Mouse (Mus musculus) neural tube, embryonic 12.5 days (tissue): ENCODE measurements around the gene Eno3. TPM values are rescaled to one million over a fixed set of nuclear protein-coding genes. Genes with fewer than 3 reads are reported as not detected.

Source experiments
- ATAC-seq: fragments of 200-750 bp; cut with Nextera tagmentation; 2 replicates; pipeline ENCODE4 v1.8.0; 2017; ENCODE audit warnings: low read depth, mild to moderate bottlenecking, moderate TSS enrichment, moderate library complexity; ENCODE audit not compliant: low FRiP score
- H3K27ac ChIP-seq: fragments of 300-500 bp; sonication (generic); 2 replicates; pipeline ENCODE4 v1.5.1; 2016
- H3K27me3 ChIP-seq: fragments of 300-500 bp; sonication (generic); replicated peaks from 2 replicates; pipeline ENCODE4 v1.6.1; 2016; ENCODE audit warnings: mild to moderate bottlenecking
- H3K36me3 ChIP-seq: fragments of 300-500 bp; sonication (generic); 2 replicates; pipeline ENCODE4 v1.6.1; 2016; ENCODE audit warnings: mild to moderate bottlenecking
- H3K4me1 ChIP-seq: fragments of 300-500 bp; sonication (generic); 2 replicates; pipeline ENCODE4 v1.6.1; 2016
- H3K4me2 ChIP-seq: fragments of 300-500 bp; sonication (generic); replicated peaks from 2 replicates; pipeline ENCODE4 v1.6.1; 2016; ENCODE audit warnings: mild to moderate bottlenecking
- H3K4me3 ChIP-seq: fragments of 300-500 bp; sonication (generic); 2 replicates; pipeline ENCODE4 v1.5.1; 2016
- H3K9ac ChIP-seq: fragments of 300-500 bp; sonication (generic); 2 replicates; pipeline ENCODE4 v1.6.1; 2016; ENCODE audit warnings: mild to moderate bottlenecking
- H3K9me3 ChIP-seq: fragments of 300-500 bp; sonication (generic); 2 replicates; pipeline ENCODE4 v1.6.1; 2016; ENCODE audit warnings: mild to moderate bottlenecking
- WGBS: fragments of 180-500 bp; shearing (Covaris S2); methylation state at CpG from one replicate; pipeline ENCODE4 v1.1.7; 2016; 5-methylcytosine and 5-hydroxymethylcytosine counted together
- polyA plus RNA-seq: library from polyadenylated mRNA; unstranded; fragments of >200 nt; fragmentation: Nextera tagmentation; extraction: Ambion mirVana; gene quantifications from 2 replicates; pipeline ENCODE4 v1.2.1, GENCODE M21; 2016

The Eno3 gene
- polyA plus RNA-seq = 19.3 and 20.1 TPM in 2 replicates

- H3K4me3 ChIP-seq = peak within 1 kb of the TSS; percentile 98
- H3K9me3 ChIP-seq = no peaks in the 10 kb centered on the region
- H3K4me1 ChIP-seq = peaks cover 32% of the 10 kb centered on the region
- ATAC-seq = no peak
- no peaks in the 10 kb centered on the region for H3K27me3 ChIP-seq
- peak within 1 kb of the TSS; percentile 74; the same call in 1 of the 2 replicates for H3K27ac ChIP-seq
- H3K36me3 ChIP-seq = peaks cover 16% of the 10 kb centered on the region
- peak within 1 kb of the TSS; percentile 97 for H3K4me2 ChIP-seq
- H3K9ac ChIP-seq = peak within 1 kb of the TSS; percentile 97
- WGBS = 4% methylated on average over 3 of the region's 3 CpGs
Observed at GRCm38 (mm10) chr11:70656964-70657363, at the start of gene Eno3. Gene Eno3, plus strand, starts transcription at chr11:70657202.

- no peak overlapping the region for H3K27ac ChIP-seq
- H3K9ac ChIP-seq = no peak overlapping the region
- 0 out of 2 replicates have a peak, but pooled peaks cover 2% of the 10 kb centered on the region for H3K4me1 ChIP-seq
- peaks cover 86% of the 10 kb centered on the region for H3K36me3 ChIP-seq
- WGBS = 93% methylated on average over 9 of the region's 9 CpGs
- no peaks in the 10 kb centered on the region for H3K9me3 ChIP-seq
- no peak overlapping the region for H3K4me3 ChIP-seq
- H3K27me3 ChIP-seq = no peaks in the 10 kb centered on the region
- H3K4me2 ChIP-seq = no peak overlapping the region
- no peak for ATAC-seq
Observed at GRCm38 (mm10) chr11:70607611-70608010, 49.4 kb upstream of the Eno3 start.

- peaks cover 95% of the 10 kb centered on the region for H3K36me3 ChIP-seq
- WGBS = 91% methylated on average over 26 of the region's 26 CpGs
- no peaks in the 10 kb centered on the region for H3K27me3 ChIP-seq
- ATAC-seq = no peak
- no peak overlapping the region for H3K4me2 ChIP-seq
- no peak overlapping the region for H3K9ac ChIP-seq
- 0 out of 2 replicates have a peak, but pooled peaks cover 2% of the 10 kb centered on the region for H3K4me1 ChIP-seq
- H3K27ac ChIP-seq = no peak overlapping the region
- no peaks in the 10 kb centered on the region for H3K9me3 ChIP-seq
- no peak overlapping the region for H3K4me3 ChIP-seq
Observed at GRCm38 (mm10) chr11:70608381-70609066, 48.5 kb upstream of the Eno3 start.

GRCm38 (mm10) chr11:70610752-70611151, 46.2 kb upstream of the Eno3 start:
- H3K9me3 ChIP-seq = no peaks in the 10 kb centered on the region
- 86% methylated on average over 4 of the region's 4 CpGs for WGBS
- H3K4me1 ChIP-seq = peaks cover 8% of the 10 kb centered on the region

GRCm38 (mm10) chr11:70612505-70612904, 44.5 kb upstream of the Eno3 start:
- Histone ChIP-seq H3K9me3 (no peaks in the 10 kb centered on the region), H3K4me1 (peaks cover 7% of the 10 kb centered on the region), H3K27me3 (peaks cover 13% of the 10 kb centered on the region; the same call in 1 of the 2 replicates), H3K36me3 (peaks cover 57% of the 10 kb centered on the region), H3K27ac (no peak overlapping the region), H3K9ac (no peak overlapping the region), H3K4me2 (no peak overlapping the region), H3K4me3 (no peak overlapping the region)
- WGBS = 82% methylated on average over 7 of the region's 7 CpGs
- no peak for ATAC-seq

More at GRCm38 (mm10) chr11:70610752-70611151, 46.2 kb upstream of the Eno3 start:
- Histone ChIP-seq H3K27me3 (peaks cover 7% of the 10 kb centered on the region; the same call in 1 of the 2 replicates), H3K27ac (no peak overlapping the region), H3K9ac (no peak overlapping the region), H3K4me3 (no peak overlapping the region), H3K4me2 (no peak overlapping the region), H3K36me3 (peaks cover 75% of the 10 kb centered on the region)
- ATAC-seq = no peak

GRCm38 (mm10) chr11:70615074-70615473, 41.9 kb upstream of the Eno3 start:
- H3K27me3 ChIP-seq = peaks cover 13% of the 10 kb centered on the region; the same call in 1 of the 2 replicates
- H3K4me3 ChIP-seq = peak overlapping the region; percentile 8; the same call in 1 of the 2 replicates
- peaks cover 7% of the 10 kb centered on the region for H3K4me1 ChIP-seq
- no peak overlapping the region for H3K27ac ChIP-seq
- H3K9me3 ChIP-seq = no peaks in the 10 kb centered on the region
- ATAC-seq = peak; percentile 50; the same call in 1 of the 2 replicates
- 0 out of 2 replicates have a peak overlapping the region, but pooled peaks have one; percentile 29 for H3K9ac ChIP-seq
- H3K4me2 ChIP-seq = peak overlapping the region; percentile 58
- peaks cover 32% of the 10 kb centered on the region for H3K36me3 ChIP-seq
- 3% methylated on average over 17 of the region's 17 CpGs for WGBS

GRCm38 (mm10) chr11:70615516-70616093, 41.4 kb upstream of the Eno3 start, which contains the start of gene 4930544D05Rik:
Gene 4930544D05Rik, plus strand, starts transcription at chr11:70615848.
- WGBS = 15% methylated on average over 21 of the region's 21 CpGs
- Histone ChIP-seq H3K27ac (no peak within 1 kb of the TSS), H3K4me3 (peak within 1 kb of the TSS; percentile 8; the same call in 1 of the 2 replicates), H3K27me3 (peaks cover 13% of the 10 kb centered on the region; the same call in 1 of the 2 replicates), H3K4me2 (peak within 1 kb of the TSS; percentile 58), H3K4me1 (peaks cover 7% of the 10 kb centered on the region), H3K36me3 (peaks cover 26% of the 10 kb centered on the region), H3K9ac (0 out of 2 replicates have a peak within 1 kb of the TSS, but pooled peaks have one; percentile 29), H3K9me3 (no peaks in the 10 kb centered on the region)
- ATAC-seq = no peak

- Histone ChIP-seq H3K4me1 (peaks cover 7% of the 10 kb centered on the region), H3K36me3 (no peaks in the 10 kb centered on the region), H3K9me3 (no peaks in the 10 kb centered on the region), H3K9ac (no peak within 1 kb of the TSS), H3K4me2 (no peak within 1 kb of the TSS), H3K27ac (no peak within 1 kb of the TSS), H3K4me3 (no peak within 1 kb of the TSS), H3K27me3 (peaks cover 13% of the 10 kb centered on the region; the same call in 1 of the 2 replicates)
- 65% methylated on average over 1 of the region's 1 CpGs for WGBS
- ATAC-seq = no peak
Observed at GRCm38 (mm10) chr11:70619101-70619500, 37.9 kb upstream of the Eno3 start, which contains the start of gene Chrne. Gene Chrne, minus strand, starts transcription at chr11:70619216.

GRCm38 (mm10) chr11:70621972-70622814, 34.8 kb upstream of the Eno3 start:
- no peaks in the 10 kb centered on the region for H3K27me3 ChIP-seq
- no peak for ATAC-seq
- H3K9me3 ChIP-seq = no peaks in the 10 kb centered on the region
- H3K9ac ChIP-seq = no peak overlapping the region
- WGBS = 44% methylated on average over 7 of the region's 7 CpGs
- H3K27ac ChIP-seq = no peak overlapping the region
- no peak overlapping the region for H3K4me3 ChIP-seq
- no peaks in the 10 kb centered on the region for H3K36me3 ChIP-seq
- H3K4me1 ChIP-seq = no peaks in the 10 kb centered on the region
- no peak overlapping the region for H3K4me2 ChIP-seq

- Histone ChIP-seq H3K27me3 (no peaks in the 10 kb centered on the region), H3K9me3 (no peaks in the 10 kb centered on the region), H3K27ac (no peak overlapping the region), H3K4me3 (no peak overlapping the region), H3K9ac (no peak overlapping the region), H3K4me1 (no peaks in the 10 kb centered on the region), H3K4me2 (no peak overlapping the region), H3K36me3 (no peaks in the 10 kb centered on the region)
- no peak for ATAC-seq
- WGBS = 84% methylated on average over 10 of the region's 10 CpGs
Observed at GRCm38 (mm10) chr11:70623053-70623742, 33.8 kb upstream of the Eno3 start.

GRCm38 (mm10) chr11:70625473-70625872, 31.5 kb upstream of the Eno3 start:
- Histone ChIP-seq H3K27me3 (no peaks in the 10 kb centered on the region), H3K36me3 (no peaks in the 10 kb centered on the region), H3K9me3 (no peaks in the 10 kb centered on the region), H3K4me3 (no peak overlapping the region), H3K4me1 (no peaks in the 10 kb centered on the region), H3K9ac (no peak overlapping the region), H3K4me2 (no peak overlapping the region), H3K27ac (no peak overlapping the region)
- WGBS = 48% methylated on average over 4 of the region's 4 CpGs
- no peak for ATAC-seq
